Mouse (Mus musculus) CD4-positive naive resting alpha-beta T cell, adult 76 days (primary cell): ENCODE data around the gene Tmem251. TPM values are rescaled to one million over a fixed set of nuclear protein-coding genes. Genes with fewer than 3 reads are reported as not detected.

Source experiments
- total RNA-seq: library from RNA; stranded (reverse); gene quantifications from one replicate; pipeline ENCODE4 v1.2.4, GENCODE M21; 2023

Tmem251 gene
- total RNA-seq = 16.1 TPM

DNA sequence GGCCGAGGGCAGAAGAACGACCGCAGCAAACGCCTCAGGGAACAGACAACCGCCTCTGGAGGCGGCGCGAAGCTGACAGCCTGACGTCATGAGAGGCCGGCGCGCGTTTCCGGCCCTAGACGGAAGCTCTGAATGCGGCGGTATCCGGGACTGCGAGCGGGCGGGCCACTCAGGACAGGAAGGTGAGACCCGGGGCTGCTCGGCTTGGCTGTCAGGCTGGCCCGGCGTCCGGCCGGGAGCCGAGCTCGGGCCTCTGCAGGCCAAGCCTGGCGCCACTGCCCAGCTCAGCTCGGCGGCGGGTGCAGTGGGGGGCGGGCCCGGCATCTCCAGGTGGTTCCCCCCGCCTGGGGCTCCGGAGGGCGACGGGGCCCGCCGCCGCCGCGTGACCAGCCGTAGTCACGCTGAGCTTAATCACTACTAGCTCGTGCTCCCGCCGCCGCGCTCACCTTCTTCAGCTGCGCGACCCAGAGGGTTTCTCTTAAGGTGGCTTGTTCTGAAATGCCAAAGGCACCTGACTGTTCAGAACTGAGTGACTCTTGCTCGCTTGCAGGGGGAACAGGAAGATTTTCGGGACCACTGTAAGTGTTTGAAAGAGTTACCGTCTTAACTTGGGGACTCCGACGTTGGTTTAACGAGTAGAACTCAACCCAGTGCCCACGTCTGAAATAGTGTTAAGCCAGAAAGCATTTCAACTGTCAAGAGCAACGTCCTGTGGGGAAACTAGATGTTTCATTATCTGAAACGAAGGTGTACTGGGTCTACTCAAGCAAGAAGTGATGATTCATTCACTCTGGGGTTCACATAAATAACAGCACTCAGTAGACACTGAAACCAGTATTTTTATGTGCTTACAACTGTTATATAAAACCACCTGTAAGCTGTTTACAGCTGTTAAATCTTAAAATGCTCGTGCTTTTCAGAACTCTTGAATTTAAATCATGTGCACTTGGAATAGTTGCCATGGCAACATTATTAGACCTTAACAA, at the start of gene Tmem251, which contains the start of gene Moap1:
TSS of gene Tmem251 (plus strand) at position 174 of the 986 bp plus-strand sequence.
TSS of gene Moap1 (minus strand) at position 73 of the 986 bp plus-strand sequence.

GRCm38 (mm10) chr12:102704457-102705198, 38.9 kb upstream of the Tmem251 start, which contains the start of gene Itpk1:
Gene Itpk1, minus strand, starts transcription at chr12:102704930.

DNA sequence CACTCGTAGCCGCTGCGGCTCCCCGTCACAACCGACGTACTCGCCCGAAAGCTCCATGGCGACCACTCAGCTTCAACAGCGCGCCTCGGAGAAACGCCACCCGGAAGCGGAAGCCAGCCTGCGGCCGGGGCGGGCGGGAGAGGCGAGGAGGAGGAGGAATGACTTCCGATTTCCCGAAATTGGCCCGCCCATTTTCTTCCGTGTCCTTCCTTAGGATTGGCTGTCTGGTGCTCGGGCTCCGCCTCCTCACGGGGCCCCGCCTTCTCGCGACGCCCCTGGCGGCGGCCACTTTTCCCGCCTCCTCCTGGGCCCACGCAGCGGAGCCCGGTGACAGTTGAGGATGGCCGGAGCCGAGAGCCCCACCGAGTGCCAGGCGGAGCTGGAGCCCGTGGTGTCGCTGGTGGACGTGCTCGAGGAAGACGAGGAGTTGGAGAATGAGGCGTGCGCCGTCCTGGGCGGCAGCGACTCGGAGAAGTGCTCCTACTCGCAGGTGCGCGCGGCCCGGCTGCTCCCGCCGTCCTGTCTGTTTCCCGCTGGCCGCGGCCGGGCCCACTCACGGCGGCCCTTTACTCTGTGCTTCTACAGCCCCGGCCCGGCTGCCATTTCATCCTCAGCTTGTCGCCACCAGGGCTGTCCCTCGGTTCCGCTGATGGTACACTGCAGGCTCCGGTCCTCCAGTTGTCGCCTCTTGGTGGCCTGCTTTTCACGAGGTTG, 14.3 kb downstream of the Tmem251 start, which contains the start of the genes Gm28051, Gon7 and Ubr7:
TSS of gene Gm28051 (minus strand) at position 77 of the 714 bp plus-strand sequence.
TSS of gene Gon7 (minus strand) at position 115 of the 714 bp plus-strand sequence.
TSS of gene Ubr7 (plus strand) at position 279 of the 714 bp plus-strand sequence.

DNA sequence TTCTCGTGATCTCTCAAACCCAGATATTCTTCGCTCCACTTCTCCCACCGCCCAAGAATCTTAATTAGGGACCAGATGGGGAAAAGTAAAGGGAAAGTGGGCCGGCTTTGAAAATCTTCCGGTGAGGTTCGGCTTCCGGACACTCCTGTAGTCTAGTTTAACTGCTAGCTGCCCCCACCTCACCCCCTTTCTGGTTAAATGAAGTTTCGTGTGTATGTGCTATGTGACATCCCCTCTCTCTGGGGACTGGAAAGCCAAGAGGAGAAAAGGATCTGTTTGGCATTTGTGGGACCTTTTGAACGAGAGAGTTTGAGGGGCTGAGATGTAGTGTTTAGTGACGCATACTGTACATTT, 14.8 kb downstream of the Tmem251 start, which contains the start of gene Gm20604:
TSS of gene Gm20604 (minus strand) at position 270 of the 354 bp plus-strand sequence.

Other genes starting within 250 kb of the Tmem251 start
- gene Chga, start 188.8 kb upstream of the Tmem251 start, total RNA-seq = not detected
- 49.7 TPM for gene Itpk1, start 38.8 kb upstream of the Tmem251 start, total RNA-seq
- gene Moap1, start 101 bp upstream of the Tmem251 start, total RNA-seq = 11.9 TPM
- gene Gm28051, start 14.0 kb downstream of the Tmem251 start, total RNA-seq = not detected
- 21.9 TPM for gene Gon7, start 14.0 kb downstream of the Tmem251 start, total RNA-seq
- gene Ubr7, start 14.2 kb downstream of the Tmem251 start, total RNA-seq = 20.4 TPM
- gene Gm20604, start 14.9 kb downstream of the Tmem251 start, total RNA-seq = 4.4 TPM
- 59.6 TPM for gene Btbd7, start 134.7 kb downstream of the Tmem251 start, total RNA-seq
- gene Cox8c, start 155.6 kb downstream of the Tmem251 start, total RNA-seq = not detected
- gene Unc79, start 205.1 kb downstream of the Tmem251 start, total RNA-seq = not detected